Mouse (Mus musculus) adrenal gland, adult 8-10 months (tissue): ENCODE data around the gene Gm10322. TPM values are rescaled to one million over a fixed set of nuclear protein-coding genes. Genes with fewer than 3 reads are reported as not detected.

Experiments used
- DNase-seq: peaks from one replicate; pipeline ENCODE4 v3.0.0; 2022
- total RNA-seq, 4 experiments: library from RNA; stranded (reverse); gene quantifications; 2 replicates each; pipeline ENCODE4 v1.2.4; 2022

The Gm10322 gene
- not detected for total RNA-seq

- peak; percentile 65 for DNase-seq
Observed at GRCm38 (mm10) chr10:59615981-59616520, at the start of gene Gm10322. Gene Gm10322, plus strand, starts transcription at chr10:59616063.

- no peak for DNase-seq
Observed at GRCm38 (mm10) chr10:59566968-59567367, 48.9 kb upstream of the Gm10322 start.

- no peak for DNase-seq
Observed at GRCm38 (mm10) chr10:59568665-59569480, 47.0 kb upstream of the Gm10322 start.

- DNase-seq: no peak
Observed at GRCm38 (mm10) chr10:59569481-59569869, 46.4 kb upstream of the Gm10322 start.

- no peak for DNase-seq
Observed at GRCm38 (mm10) chr10:59570360-59570759, 45.5 kb upstream of the Gm10322 start.

GRCm38 (mm10) chr10:59570780-59571179, 45.1 kb upstream of the Gm10322 start:
- no peak for DNase-seq

- no peak for DNase-seq
Observed at GRCm38 (mm10) chr10:59571273-59571672, 44.6 kb upstream of the Gm10322 start.

GRCm38 (mm10) chr10:59571964-59572363, 43.9 kb upstream of the Gm10322 start:
- DNase-seq: no peak

GRCm38 (mm10) chr10:59576305-59576704, 39.6 kb upstream of the Gm10322 start:
- DNase-seq: no peak

GRCm38 (mm10) chr10:59577871-59578801, 37.7 kb upstream of the Gm10322 start:
- DNase-seq: peak; percentile 36

- no peak for DNase-seq
Observed at GRCm38 (mm10) chr10:59579645-59580044, 36.2 kb upstream of the Gm10322 start.

- DNase-seq: no peak
Observed at GRCm38 (mm10) chr10:59580593-59581149, 35.2 kb upstream of the Gm10322 start.

- no peak for DNase-seq
Observed at GRCm38 (mm10) chr10:59581826-59582543, 33.9 kb upstream of the Gm10322 start.

- no peak for DNase-seq
Observed at GRCm38 (mm10) chr10:59585621-59586020, 30.2 kb upstream of the Gm10322 start.

GRCm38 (mm10) chr10:59586821-59587220, 29.0 kb upstream of the Gm10322 start:
- no peak for DNase-seq

GRCm38 (mm10) chr10:59588135-59588534, 27.7 kb upstream of the Gm10322 start:
- DNase-seq: no peak

GRCm38 (mm10) chr10:59589420-59589819, 26.4 kb upstream of the Gm10322 start:
- DNase-seq: no peak

GRCm38 (mm10) chr10:59589856-59590255, 26.0 kb upstream of the Gm10322 start:
- DNase-seq: no peak

GRCm38 (mm10) chr10:59590606-59591005, 25.3 kb upstream of the Gm10322 start:
- DNase-seq: no peak

GRCm38 (mm10) chr10:59593826-59594570, 21.9 kb upstream of the Gm10322 start:
- no peak for DNase-seq

GRCm38 (mm10) chr10:59600516-59600915, 15.3 kb upstream of the Gm10322 start:
- peak; percentile 42 for DNase-seq
